Mouse (Mus musculus) spleen, adult 2 months (tissue): ENCODE data around the gene Eif4g3. TPM values are rescaled to one million over a fixed set of nuclear protein-coding genes. Genes with fewer than 3 reads are reported as not detected.

Experiments
- DNase-seq, 2 experiments: peaks; one replicate each; pipeline versions ENCODE4 v3.0.0 to v3.0.0-alpha.2; 2012 to 2021; ENCODE audit warnings: low spot score in 2 of 2, low read depth in 1 of 2
- H3K27ac ChIP-seq: fragments of 200-500 bp; 2 replicates; pipeline ENCODE4 v1.5.1; 2012; ENCODE audit warnings: low read length, inconsistent platforms; ENCODE audit not compliant: insufficient read depth
- H3K27me3 ChIP-seq: fragments of 200-500 bp; 2 replicates; pipeline ENCODE4 v1.6.1; 2012; ENCODE audit warnings: mild to moderate bottlenecking, moderate library complexity, low read length, inconsistent platforms; ENCODE audit not compliant: control insufficient read depth, insufficient read depth
- H3K36me3 ChIP-seq: fragments of 200-500 bp; 2 replicates; pipeline ENCODE4 v1.6.1; 2012; ENCODE audit warnings: mild to moderate bottlenecking, low read length, inconsistent platforms; ENCODE audit not compliant: control insufficient read depth, insufficient read depth
- H3K4me1 ChIP-seq: fragments of 200-500 bp; 2 replicates; pipeline ENCODE4 v1.6.1; 2011; ENCODE audit warnings: inconsistent platforms; ENCODE audit not compliant: control insufficient read depth, insufficient read depth, insufficient read length
- H3K4me3 ChIP-seq: fragments of 200-500 bp; 2 replicates; pipeline ENCODE4 v1.5.1; 2011; ENCODE audit warnings: mild to moderate bottlenecking, inconsistent platforms; ENCODE audit not compliant: insufficient read depth, insufficient read length; ENCODE audit errors: extremely low read depth
- CTCF ChIP-seq: fragments of 200-500 bp; IDR thresholded peaks from 2 replicates; pipeline ENCODE4 v1.5.1; 2011; ENCODE audit warnings: mild to moderate bottlenecking, inconsistent platforms; ENCODE audit not compliant: insufficient read depth, insufficient read length, insufficient replicate concordance; ENCODE audit errors: extremely low read depth
- POLR2A ChIP-seq: fragments of 200-500 bp; IDR thresholded peaks from 2 replicates; pipeline ENCODE4 v1.6.1; 2011; ENCODE audit warnings: low read depth, low read length, inconsistent platforms
- WGBS: fragments of 180-500 bp; shearing (Covaris S2); methylation state at CpG from one replicate; pipeline ENCODE4 v1.1.7; 2018; 5-methylcytosine and 5-hydroxymethylcytosine counted together
- polyA plus RNA-seq: library from polyadenylated mRNA; depleted of rRNA; stranded (reverse); fragments of >200 nt; gene quantifications from 2 replicates; pipeline ENCODE4 v1.2.3, GENCODE M21; 2012; rRNA removed

Gene Eif4g3
- polyA plus RNA-seq, 1 experiment, result 48.9 TPM

- DNase-seq, result no peak
Observed at GRCm38 (mm10) chr4:138252231-138252630, 259.4 kb downstream of the Eif4g3 start.

DNA sequence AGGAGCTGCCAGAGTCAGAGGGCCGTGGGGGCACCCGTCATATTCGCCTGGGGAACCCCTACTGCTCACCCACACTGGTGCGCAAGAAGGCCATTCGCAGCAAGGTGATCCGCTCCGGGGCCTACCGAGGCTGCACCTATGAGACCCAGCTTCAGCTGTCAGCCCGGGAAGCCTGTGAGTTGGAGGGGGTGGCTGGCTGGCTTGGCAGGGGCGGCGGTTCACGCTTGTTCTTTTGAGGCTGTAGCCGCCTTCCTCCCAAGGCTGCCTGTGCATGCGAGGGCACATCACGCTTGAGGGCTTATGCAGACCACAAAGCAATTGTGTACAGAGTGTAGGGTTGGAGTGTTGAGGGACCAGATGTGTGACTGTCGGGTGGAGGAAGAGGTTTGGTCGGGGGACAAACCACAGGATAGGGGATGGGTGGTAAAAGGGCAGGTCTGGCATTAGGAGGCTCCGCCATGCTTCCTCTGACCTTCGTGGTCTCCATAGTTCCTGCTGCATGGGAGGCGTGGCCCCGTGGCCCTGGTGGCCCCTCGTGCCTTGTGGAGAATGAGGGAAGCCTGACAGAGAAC, 264.4 kb downstream of the Eif4g3 start:
- Histone ChIP-seq H3K27ac (no peak overlapping the region), H3K4me3 (no peak overlapping the region), H3K36me3 (no peaks in the 10 kb centered on the region), H3K27me3 (no peaks in the 10 kb centered on the region), H3K4me1 (peaks cover 3% of the 10 kb centered on the region; the same call in 1 of the 2 replicates)
- DNase-seq, result no peak
- WGBS, result 11% methylated on average over 22 of the region's 22 CpGs
- TF ChIP-seq POLR2A (no peak), CTCF (no peak)

More at GRCm38 (mm10) chr4:138252231-138252630, 259.4 kb downstream of the Eif4g3 start:
- H3K4me3 ChIP-seq, result no peak overlapping the region
- peaks cover 15% of the 10 kb centered on the region for H3K4me1 ChIP-seq
- WGBS, result 12% methylated on average over 5 of the region's 5 CpGs
- no peak for TF ChIP-seq CTCF
- no peak for TF ChIP-seq POLR2A
- H3K36me3 ChIP-seq, result no peaks in the 10 kb centered on the region
- H3K27me3 ChIP-seq, result 0 out of 2 replicates have a peak, but pooled peaks cover 4% of the 10 kb centered on the region
- H3K27ac ChIP-seq, result no peak overlapping the region

Other genes starting within 250 kb of the Eif4g3 start
- 6.2 and 8.3 TPM in 2 replicates for gene Alpl, start 196.6 kb upstream of the Eif4g3 start, polyA plus RNA-seq
- 17.3 and 18.4 TPM in 2 replicates for gene Ece1, start 130.8 kb upstream of the Eif4g3 start, polyA plus RNA-seq
- 33.5 and 34.2 TPM in 2 replicates for gene Hp1bp3, start 223.3 kb downstream of the Eif4g3 start, polyA plus RNA-seq